Mouse (Mus musculus) heart, adult 2 months (tissue): Measurements from ENCODE around the gene Cpne9. TPM values are rescaled to one million over a fixed set of nuclear protein-coding genes. Genes with fewer than 3 reads are reported as not detected.
A peak's percentile ranks its signal among the peaks of the same experiment; 100 is the strongest.

ENCODE experiments used
- DNase-seq, 2 experiments: peaks; one replicate each; pipeline ENCODE4 v3.0.0; 2021
- H3K27ac ChIP-seq: fragments of 200-600 bp; 2 replicates; pipeline ENCODE4 v1.8.1; 2022
- H3K27me3 ChIP-seq: fragments of 200-500 bp; 2 replicates; pipeline ENCODE4 v1.6.1; 2012; ENCODE audit warnings: mild to moderate bottlenecking, low read length, inconsistent platforms, mixed read lengths; ENCODE audit not compliant: control insufficient read depth, insufficient read depth
- H3K36me3 ChIP-seq: fragments of 200-500 bp; 2 replicates; pipeline ENCODE4 v1.6.1; 2012; ENCODE audit warnings: low read length, inconsistent platforms; ENCODE audit not compliant: control insufficient read depth, insufficient read depth
- H3K4me1 ChIP-seq: fragments of 200-500 bp; 2 replicates; pipeline ENCODE4 v1.6.1; 2011; ENCODE audit warnings: low read length; ENCODE audit not compliant: control insufficient read depth, insufficient read depth
- H3K4me3 ChIP-seq: fragments of 200-600 bp; 2 replicates; pipeline ENCODE4 v1.8.1; 2022
- H3K79me2 ChIP-seq: fragments of 200-500 bp; replicated peaks from 2 replicates; pipeline ENCODE4 v1.6.1; 2012; ENCODE audit warnings: mild to moderate bottlenecking, inconsistent platforms, low read length, moderate library complexity, mixed read lengths; ENCODE audit not compliant: control insufficient read depth, insufficient read depth
- H3K9ac ChIP-seq: fragments of 200-500 bp; 2 replicates; pipeline ENCODE4 v1.6.1; 2012; ENCODE audit warnings: low read depth, mild to moderate bottlenecking, control low read depth, inconsistent platforms, low read length, mixed read lengths
- CTCF ChIP-seq: fragments of 200-600 bp; IDR thresholded peaks from 2 replicates; pipeline ENCODE4 v1.8.1; 2022; ENCODE audit warnings: antibody characterized with exemption, mild to moderate bottlenecking, moderate library complexity
- EP300 ChIP-seq: fragments of 200-500 bp; IDR thresholded peaks from 2 replicates; pipeline ENCODE4 v1.6.1; 2011; ENCODE audit warnings: low read depth, low read length, control low read depth; ENCODE audit not compliant: insufficient read depth
- POLR2A ChIP-seq: fragments of 200-500 bp; IDR thresholded peaks from 2 replicates; pipeline ENCODE4 v1.6.1; 2011; ENCODE audit warnings: mild to moderate bottlenecking, low read depth, low read length, control low read depth; ENCODE audit not compliant: insufficient read depth
- WGBS: fragments of 180-500 bp; shearing (Covaris S2); methylation state at CpG from one replicate; pipeline ENCODE4 v1.1.7; 2018; 5-methylcytosine and 5-hydroxymethylcytosine counted together
- intact Hi-C: fragments of 180-260 bp; cut with DNase I; formaldehyde crosslinking; loops from one replicate; pipeline ENCODE4 v1.15.1; 2025
- polyA plus RNA-seq: library from polyadenylated mRNA; depleted of rRNA; stranded (reverse); fragments of >200 nt; gene quantifications from 2 replicates; pipeline ENCODE4 v1.2.3, GENCODE M21; 2012
- total RNA-seq, 2 experiments: library from RNA; stranded (reverse); gene quantifications; 2 replicates each; pipeline ENCODE4 v1.2.3; 2021

Gene Cpne9
- total and polyA plus RNA-seq, 3 experiments, result 0.02 to 0.09 TPM; not detected in 1

GRCm38 (mm10) chr6:113307481-113308121, 25.5 kb downstream of the Cpne9 start:
- Histone ChIP-seq H3K9ac (peak overlapping the region; percentile 93), H3K36me3 (peaks cover 12% of the 10 kb centered on the region), H3K27ac (peak overlapping the region; percentile 99), H3K79me2 (peaks cover 8% of the 10 kb centered on the region), H3K4me1 (peaks cover 7% of the 10 kb centered on the region), H3K27me3 (no peaks in the 10 kb centered on the region), H3K4me3 (peak overlapping the region; percentile 87)
- peak; percentile 66 for DNase-seq
- intact Hi-C loops, result loop anchor here (1.0 to 5.0 kb wide), 3 partner anchors 19 to 260 kb away; partner anchors contain the start of genes Arpc4, Ogg1 and Thumpd3
- under 1% methylated on average over 34 of the region's 34 CpGs for WGBS
- no peak for TF ChIP-seq EP300
- TF ChIP-seq POLR2A, result no peak
- no peak for TF ChIP-seq CTCF

GRCm38 (mm10) chr6:113308141-113308540, 26.0 kb downstream of the Cpne9 start:
- WGBS, result 10% methylated on average over 5 of the region's 5 CpGs
- peaks cover 16% of the 10 kb centered on the region for H3K36me3 ChIP-seq
- TF ChIP-seq EP300 (no peak), CTCF (peak; percentile 54)
- peak overlapping the region; percentile 93 for H3K9ac ChIP-seq
- peak overlapping the region; percentile 87 for H3K4me3 ChIP-seq
- H3K27me3 ChIP-seq, result no peaks in the 10 kb centered on the region
- peaks cover 8% of the 10 kb centered on the region for H3K79me2 ChIP-seq
- peaks cover 7% of the 10 kb centered on the region for H3K4me1 ChIP-seq
- intact Hi-C loops, result loop anchor here (1.0 to 5.0 kb wide), 2 partner anchors 18 to 261 kb away; partner anchors contain the start of genes Ogg1 and Thumpd3
- H3K27ac ChIP-seq, result peak overlapping the region; percentile 99
- DNase-seq, result no peak

GRCm38 (mm10) chr6:113315972-113316371, 33.9 kb downstream of the Cpne9 start:
- H3K4me3 ChIP-seq, result no peak overlapping the region
- H3K27ac ChIP-seq, result no peak overlapping the region
- H3K79me2 ChIP-seq, result no peaks in the 10 kb centered on the region
- H3K9ac ChIP-seq, result no peak overlapping the region
- TF ChIP-seq EP300, result no peak
- TF ChIP-seq POLR2A, result no peak
- no peak for TF ChIP-seq CTCF
- H3K27me3 ChIP-seq, result no peaks in the 10 kb centered on the region
- H3K36me3 ChIP-seq, result peaks cover 16% of the 10 kb centered on the region
- DNase-seq, result no peak
- intact Hi-C loops, result no loop called here
- peaks cover 3% of the 10 kb centered on the region; the same call in 1 of the 2 replicates for H3K4me1 ChIP-seq
- WGBS, result 94% methylated on average over 3 of the region's 3 CpGs

GRCm38 (mm10) chr6:113326533-113327315, 44.6 kb downstream of the Cpne9 start, which contains the start of gene Ogg1:
Gene Ogg1 (plus strand): TSS chr6:113326972.
- Histone ChIP-seq H3K9ac (peak within 1 kb of the TSS; percentile 76), H3K79me2 (no peaks in the 10 kb centered on the region), H3K36me3 (no peaks in the 10 kb centered on the region; the same call in 1 of the 2 replicates), H3K4me1 (no peaks in the 10 kb centered on the region; the same call in 1 of the 2 replicates), H3K27ac (peak within 1 kb of the TSS; percentile 86), H3K27me3 (no peaks in the 10 kb centered on the region), H3K4me3 (peak within 1 kb of the TSS; percentile 90)
- intact Hi-C loops, result loop anchor here (1.0 to 5.0 kb wide), 3 partner anchors 18 to 91 kb away; partner anchors contain the start of genes Arpc4 and Rpusd3
- under 1% methylated on average over 50 of the region's 52 CpGs for WGBS
- peak; percentile 96 to 99 for DNase-seq
- TF ChIP-seq POLR2A (peak; percentile 92), CTCF (no peak; the same call in 1 of the 2 replicates), EP300 (peak; percentile 31; the same call in 1 of the 2 replicates)

- no peaks in the 10 kb centered on the region; the same call in 1 of the 2 replicates for H3K36me3 ChIP-seq
- WGBS, result 97% methylated on average over 1 of the region's 1 CpGs
- no peak overlapping the region for H3K27ac ChIP-seq
- H3K4me1 ChIP-seq, result peaks cover 3% of the 10 kb centered on the region
- H3K79me2 ChIP-seq, result no peaks in the 10 kb centered on the region
- intact Hi-C loops, result loop anchor here (5.0 kb wide), 1 partner anchor 88 kb away; the partner anchor contains the start of gene Rpusd3
- no peaks in the 10 kb centered on the region for H3K27me3 ChIP-seq
- DNase-seq, result no peak
- no peak for TF ChIP-seq EP300
- no peak for TF ChIP-seq POLR2A
- TF ChIP-seq CTCF, result no peak
- H3K9ac ChIP-seq, result no peak overlapping the region
- no peak overlapping the region for H3K4me3 ChIP-seq
Measured at GRCm38 (mm10) chr6:113329396-113329795, 47.3 kb downstream of the Cpne9 start.
